Mouse (Mus musculus) brown adipose tissue, adult 24 weeks (tissue): ENCODE measurements around the gene Rtraf. TPM values are rescaled to one million over a fixed set of nuclear protein-coding genes. Genes with fewer than 3 reads are reported as not detected.
"Not testable (repeated sequence)": the region's sequence is repeated elsewhere in the genome, so short reads cannot be mapped to it uniquely, and the experiment has no call there.

ENCODE experiments used
- H3K27ac ChIP-seq: fragments of 200-500 bp; replicated peaks from 2 replicates; pipeline ENCODE4 v1.5.1; 2012; ENCODE audit warnings: low read depth, mild to moderate bottlenecking, low read length
- H3K4me1 ChIP-seq: fragments of 200-500 bp; 2 replicates; pipeline ENCODE4 v1.6.1; 2012; ENCODE audit warnings: low read length, mixed read lengths; ENCODE audit not compliant: control insufficient read depth, insufficient read depth, insufficient read length
- H3K4me3 ChIP-seq: fragments of 200-500 bp; 2 replicates; pipeline ENCODE4 v1.5.1; 2012; ENCODE audit warnings: low read depth, mild to moderate bottlenecking, low read length, moderate library complexity; ENCODE audit not compliant: insufficient read depth
- polyA plus RNA-seq: library from polyadenylated mRNA; stranded (reverse); fragments of >200 nt; gene quantifications from 2 replicates; pipeline ENCODE4 v1.2.4, GENCODE M21; 2012; ENCODE audit not compliant: missing spikeins, insufficient read depth, insufficient read length

Rtraf gene
- polyA plus RNA-seq: 78.8 and 125 TPM in 2 replicates

DNA sequence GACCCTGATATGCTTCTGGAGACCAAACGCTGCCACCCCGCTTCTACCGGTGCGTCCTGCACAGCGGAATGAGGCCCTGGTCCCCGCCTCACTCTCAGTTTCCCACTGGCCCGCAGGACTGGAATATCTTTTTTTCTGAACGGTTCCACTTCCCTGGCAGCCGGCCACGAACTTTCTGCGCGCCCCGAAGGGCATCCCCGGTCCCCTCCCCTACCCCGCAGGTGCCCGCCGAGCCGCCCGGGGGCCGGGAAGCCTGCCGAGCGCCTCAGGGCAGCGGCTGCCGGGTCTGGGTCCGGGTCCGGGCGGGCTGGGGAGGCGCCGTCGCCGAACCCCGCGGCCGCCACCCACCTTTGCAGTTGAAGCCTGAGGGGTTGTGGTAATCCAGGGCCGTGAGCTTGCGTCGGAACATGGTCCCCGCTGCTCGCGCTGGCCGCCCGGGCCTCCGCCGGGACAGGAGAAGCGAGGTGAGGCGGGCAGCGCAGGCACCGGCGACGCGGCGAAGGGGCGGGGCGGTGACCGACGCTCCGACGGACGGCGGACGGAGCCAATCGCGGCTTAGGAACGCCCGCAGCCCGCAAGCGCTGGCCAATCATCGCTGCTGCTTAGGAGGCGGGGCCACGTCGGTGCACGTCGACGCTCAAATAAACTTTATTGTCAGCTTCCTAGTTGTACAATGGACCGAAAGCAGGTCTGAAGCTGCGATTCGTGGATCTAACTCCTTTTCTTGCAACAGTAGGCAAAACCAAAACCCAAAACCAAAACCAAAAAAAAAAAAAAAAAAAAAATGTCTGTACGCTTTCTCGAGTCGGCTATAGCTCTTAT, at the start of gene Rtraf:
TSS of gene Rtraf (minus strand) at position 504 of the 822 bp plus-strand sequence.
- H3K4me1 ChIP-seq: no peaks in the 10 kb centered on the region
- H3K4me3 ChIP-seq: peak within 1 kb of the TSS; percentile 72
- H3K27ac ChIP-seq: peak within 1 kb of the TSS; percentile 18; the same call in 1 of the 2 replicates

DNA sequence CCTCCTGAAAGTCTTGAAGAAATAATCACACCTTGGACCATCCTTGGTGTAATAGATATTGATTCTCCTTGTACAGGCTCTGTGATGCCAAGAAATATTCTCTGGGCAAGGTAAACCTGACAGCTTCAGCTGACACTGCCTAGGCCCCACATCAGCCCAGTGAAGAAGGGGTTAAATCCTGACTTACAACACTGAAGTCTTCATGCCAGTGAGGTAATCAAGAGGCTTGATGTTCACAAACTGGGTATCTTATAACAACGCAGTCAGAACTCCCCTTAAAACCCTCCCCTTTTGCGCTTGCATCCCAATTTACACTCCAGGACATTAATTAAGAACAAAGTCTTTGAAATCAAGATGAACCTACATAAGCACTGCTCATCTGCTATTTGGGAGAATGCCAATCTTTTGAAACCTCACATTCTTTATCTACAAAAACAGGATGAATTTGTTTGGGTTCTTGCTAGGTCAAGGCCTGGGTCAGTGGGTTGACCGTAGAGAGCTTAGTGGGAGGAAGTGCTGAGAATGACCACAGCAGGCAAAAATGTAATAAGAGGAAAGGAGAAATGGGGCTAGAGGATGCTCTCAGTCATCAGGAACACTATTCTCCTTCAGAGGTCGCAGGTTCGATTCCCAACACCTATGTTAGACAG, 43.8 kb upstream of the Rtraf start:
- Histone ChIP-seq H3K4me3 (no peak overlapping the region), H3K27ac (no peak overlapping the region), H3K4me1 (no peaks in the 10 kb centered on the region)

DNA sequence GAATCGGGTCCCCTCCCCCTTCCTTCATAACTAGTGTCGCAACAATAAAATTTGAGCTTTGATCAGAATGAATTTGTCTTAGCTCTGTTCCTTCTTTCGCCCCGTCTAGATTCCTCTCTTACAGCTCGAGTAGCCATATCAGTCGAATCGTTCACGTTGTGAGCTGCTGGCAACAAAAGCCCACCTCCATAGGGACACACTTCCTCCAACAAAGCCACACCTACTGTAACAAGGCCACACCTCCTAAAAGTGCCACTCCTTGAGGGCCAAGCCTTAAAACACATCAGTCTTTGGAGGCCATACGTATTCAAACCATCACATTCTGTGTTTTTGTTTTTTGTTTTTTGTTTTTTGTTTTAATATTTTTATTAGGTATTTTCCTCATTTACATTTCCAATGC, 41.5 kb upstream of the Rtraf start:
- not testable (repeated sequence) for H3K27ac ChIP-seq, H3K4me1 ChIP-seq, H3K4me3 ChIP-seq

DNA sequence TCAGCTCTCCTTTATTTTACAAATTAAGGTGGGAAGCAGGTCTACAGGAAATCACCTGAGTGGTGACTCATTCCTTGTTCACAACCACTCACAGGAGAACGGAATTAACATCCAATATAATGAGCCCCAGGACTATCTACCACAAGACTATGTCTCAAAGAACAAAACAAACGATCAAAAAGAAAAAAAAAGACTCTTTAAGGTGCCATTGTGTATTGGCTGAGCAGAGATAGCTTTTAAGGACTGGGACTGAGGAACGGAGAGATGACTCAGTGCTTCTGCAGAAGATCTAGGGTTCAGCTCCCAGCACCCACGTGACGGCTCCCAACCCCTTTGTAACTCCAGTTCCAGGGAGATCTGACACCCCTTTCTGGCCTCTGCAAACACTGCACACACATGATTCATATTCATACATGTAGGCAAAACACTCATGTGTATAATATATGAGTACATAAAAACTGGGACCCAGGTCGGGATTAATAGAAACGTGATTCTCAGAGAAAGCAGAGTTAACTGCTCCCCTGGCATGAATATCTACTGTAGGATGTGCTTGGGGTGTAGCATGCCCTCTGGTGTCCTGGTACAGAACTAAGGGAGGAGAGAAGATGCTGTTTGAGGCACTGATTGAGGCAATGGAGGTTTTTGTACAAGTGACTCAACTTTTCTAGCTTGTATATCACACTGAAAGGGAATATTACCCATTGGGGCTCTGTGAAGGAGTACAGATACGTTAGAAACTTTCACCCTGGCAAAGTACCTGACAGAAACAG, 37.9 kb upstream of the Rtraf start:
- no peak overlapping the region for H3K27ac ChIP-seq
- no peaks in the 10 kb centered on the region for H3K4me1 ChIP-seq
- no peak overlapping the region for H3K4me3 ChIP-seq

- H3K4me3 ChIP-seq: no peak overlapping the region
- no peak overlapping the region for H3K27ac ChIP-seq
- no peaks in the 10 kb centered on the region for H3K4me1 ChIP-seq
Measured at GRCm38 (mm10) chr14:19860281-19860680, 36.7 kb upstream of the Rtraf start.

DNA sequence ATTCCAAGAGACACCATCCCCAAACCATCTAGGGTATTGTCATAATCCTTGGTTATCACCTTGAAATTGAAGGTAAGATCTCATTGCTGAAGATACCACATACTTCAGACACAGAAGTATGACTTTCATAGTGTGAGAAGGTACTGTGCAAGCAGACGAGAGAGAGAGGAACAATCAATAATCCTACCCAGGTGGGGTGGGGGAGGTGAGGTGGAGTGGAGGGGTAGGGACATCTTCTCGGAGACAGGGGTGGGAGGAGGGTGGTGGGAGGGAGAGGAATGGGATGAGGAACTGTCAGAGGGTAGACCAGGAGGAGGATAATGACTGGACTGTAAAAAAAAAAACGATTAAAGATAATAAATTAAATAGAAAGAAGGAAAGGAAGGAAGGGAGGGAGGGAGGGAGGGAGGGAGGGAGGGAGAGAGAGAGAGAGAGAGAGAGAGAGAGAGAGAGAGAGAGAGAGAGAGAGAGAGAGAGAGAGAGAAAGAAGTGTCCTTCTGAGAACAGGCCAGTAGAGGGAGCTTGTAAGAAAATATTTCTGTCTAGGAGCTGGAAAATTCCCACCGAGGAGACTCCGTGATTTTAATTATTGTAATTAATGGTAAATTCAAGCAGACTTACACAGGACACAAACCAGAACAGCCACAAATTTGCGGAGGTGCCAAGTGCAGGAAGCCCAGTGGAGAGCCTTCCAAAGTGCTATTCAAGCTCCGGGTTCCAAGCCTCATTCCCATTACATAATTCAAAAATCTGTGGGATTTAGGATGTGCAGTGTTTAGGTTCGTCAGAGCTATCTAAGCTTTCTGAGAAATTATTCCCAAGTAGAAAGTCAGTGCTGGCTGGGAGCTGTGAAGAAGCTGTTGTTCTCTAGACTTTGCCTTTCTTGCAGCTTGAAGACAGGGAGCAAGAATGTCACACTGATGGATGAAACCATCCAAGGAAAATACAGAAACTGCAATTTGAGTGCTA, 35.5 kb upstream of the Rtraf start:
- Histone ChIP-seq H3K27ac (no peak overlapping the region), H3K4me3 (no peak overlapping the region), H3K4me1 (no peaks in the 10 kb centered on the region)

- no peak overlapping the region for H3K27ac ChIP-seq
- no peaks in the 10 kb centered on the region for H3K4me1 ChIP-seq
- no peak overlapping the region for H3K4me3 ChIP-seq
Measured at GRCm38 (mm10) chr14:19858279-19858678, 34.7 kb upstream of the Rtraf start.

DNA sequence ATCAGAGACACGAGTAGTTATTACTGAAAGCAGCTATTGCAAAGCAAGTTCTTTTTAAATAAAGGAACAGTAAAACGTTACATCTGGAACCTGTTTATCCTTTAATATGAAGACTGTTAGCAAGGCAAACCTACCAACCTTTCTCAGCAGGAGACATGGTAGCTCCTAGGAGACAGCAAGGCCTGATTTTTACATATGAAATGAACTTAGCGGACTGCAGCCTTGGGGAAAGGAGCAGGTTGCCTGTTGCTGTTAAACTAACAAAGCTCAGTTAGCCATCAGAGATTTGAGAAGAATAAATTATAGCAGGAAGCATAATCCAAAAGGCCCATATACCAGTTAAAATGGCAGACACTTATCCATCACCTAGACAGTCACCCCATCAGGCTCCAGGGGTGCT, 29.8 kb upstream of the Rtraf start:
- no peak overlapping the region for H3K4me3 ChIP-seq
- no peaks in the 10 kb centered on the region for H3K4me1 ChIP-seq
- no peak overlapping the region for H3K27ac ChIP-seq

- peak overlapping the region; percentile 41 for H3K4me3 ChIP-seq
- H3K27ac ChIP-seq: no peak overlapping the region
- H3K4me1 ChIP-seq: no peaks in the 10 kb centered on the region
Measured at GRCm38 (mm10) chr14:19839600-19840332, 16.1 kb upstream of the Rtraf start.

DNA sequence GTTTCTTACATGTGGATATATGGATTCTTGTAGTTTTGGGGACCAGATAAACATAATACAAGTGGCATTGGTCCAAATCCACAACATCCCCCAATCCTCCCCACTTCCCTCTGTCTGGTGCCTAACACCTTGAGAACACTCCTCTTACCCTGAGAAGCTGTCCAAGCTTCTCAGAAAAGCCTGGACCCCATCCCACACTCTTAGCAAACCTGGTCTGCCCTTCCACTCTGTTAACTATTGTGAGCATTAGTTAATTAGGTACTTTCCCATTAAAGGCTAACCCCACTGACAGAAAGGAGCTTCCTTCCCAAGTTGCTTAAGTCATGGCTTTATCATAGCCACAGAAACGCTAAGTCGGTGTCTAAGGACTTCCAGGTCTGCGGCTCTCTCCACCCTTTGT, 12.7 kb upstream of the Rtraf start:
- Histone ChIP-seq H3K27ac (no peak overlapping the region), H3K4me3 (no peak overlapping the region), H3K4me1 (no peaks in the 10 kb centered on the region)

DNA sequence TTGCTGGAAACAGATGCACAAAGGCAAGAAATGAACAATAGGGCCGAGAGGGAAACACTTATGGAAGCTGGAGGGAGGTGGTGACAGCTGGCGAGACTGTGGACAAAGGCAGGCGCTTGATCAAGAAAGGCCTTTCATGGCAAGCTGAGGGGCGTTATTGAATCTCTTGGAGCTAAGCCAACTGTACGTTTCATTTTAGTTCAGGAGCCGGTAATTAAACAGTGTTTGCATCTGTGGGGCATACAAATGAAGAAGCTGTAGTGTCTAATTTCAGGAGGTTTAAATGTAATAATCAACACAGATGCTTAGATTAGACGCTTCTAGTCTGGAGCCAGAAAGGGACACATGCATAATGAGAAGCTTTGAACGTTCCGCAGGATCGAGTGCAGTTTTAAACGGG, 1.9 kb upstream of the Rtraf start:
- Histone ChIP-seq H3K4me3 (no peak overlapping the region), H3K4me1 (no peaks in the 10 kb centered on the region), H3K27ac (no peak overlapping the region)

DNA sequence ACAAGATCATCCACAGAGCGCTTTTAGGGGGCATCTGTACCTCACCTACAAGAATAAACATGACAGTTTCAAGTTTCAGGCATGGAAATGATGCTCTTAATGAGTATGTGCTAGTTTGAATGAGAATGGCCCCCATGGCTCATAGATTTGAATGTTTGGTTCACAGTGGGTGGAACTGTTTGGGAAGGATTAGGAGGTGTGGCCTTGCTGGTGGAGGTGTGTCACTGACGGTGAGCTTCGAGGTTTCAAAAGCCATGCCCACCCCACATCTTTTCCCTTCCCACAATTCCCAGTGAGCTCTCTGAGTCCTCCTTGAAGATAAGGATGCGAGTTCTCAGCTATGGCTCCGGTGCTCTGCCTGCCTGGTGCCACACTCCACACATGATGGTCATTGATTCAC, 1.9 kb downstream of the Rtraf start:
- Histone ChIP-seq H3K4me3 (no peak overlapping the region), H3K27ac (no peak overlapping the region), H3K4me1 (no peaks in the 10 kb centered on the region)

DNA sequence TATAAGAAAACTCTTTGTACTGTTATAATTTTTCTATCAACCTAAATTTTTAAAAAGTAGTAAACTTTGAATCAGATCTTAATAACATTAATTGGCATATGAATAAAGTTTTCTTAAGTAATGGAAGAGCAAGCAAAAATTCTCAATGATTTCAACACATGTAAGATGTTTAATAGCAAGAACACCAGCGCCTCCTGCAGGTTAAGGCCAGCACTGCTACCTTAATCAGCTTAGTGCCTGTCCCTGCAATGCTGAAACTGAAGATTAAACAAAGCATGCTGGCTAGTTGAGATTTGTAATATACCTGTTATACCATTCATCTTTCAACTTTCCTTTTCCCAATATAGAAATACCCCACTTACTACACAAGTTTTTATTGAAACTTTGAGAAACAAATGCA, 5.7 kb downstream of the Rtraf start:
- Histone ChIP-seq H3K4me1 (no peaks in the 10 kb centered on the region), H3K4me3 (no peak overlapping the region), H3K27ac (no peak overlapping the region)

- Histone ChIP-seq H3K4me3 (no peak overlapping the region), H3K4me1 (no peaks in the 10 kb centered on the region), H3K27ac (no peak overlapping the region)
Measured at GRCm38 (mm10) chr14:19813061-19813460, 10.6 kb downstream of the Rtraf start.
